Mouse (Mus musculus): ENCODE results near the gene Fam90a1a.

DNA sequence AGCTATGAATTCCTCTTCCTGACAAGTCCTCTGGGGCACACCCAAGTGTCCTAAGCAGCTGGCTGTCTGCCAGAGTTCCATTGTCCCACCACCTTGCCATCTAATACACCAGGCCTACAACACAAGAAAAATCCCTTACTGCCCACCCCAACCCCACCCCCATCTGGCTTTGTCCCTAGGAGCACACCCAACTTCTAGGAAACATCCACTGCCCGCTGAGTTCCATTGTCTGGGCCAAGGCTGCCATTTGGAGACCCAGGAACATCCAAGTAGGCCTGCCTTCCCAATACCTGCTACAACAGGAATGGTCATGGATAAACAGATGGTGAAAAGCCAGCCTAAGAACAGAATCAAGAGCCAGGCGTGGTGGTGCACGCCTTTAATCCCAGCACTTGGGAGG, 2.2 kb upstream of the Fam90a1a start:
- TF ChIP-seq CTCF (IDR thresholded peaks at IDR 0.05; ENCODE audit: low read depth), result no peak
- no peak for TF ChIP-seq EP300 (IDR thresholded peaks at IDR 0.05; ENCODE audit: low read depth)
